In genomic region chr8:122112264-122112965, GRCm38 (mm10) we compare ENCODE assay signal across 9 mouse cellular contexts.
DNase-seq lines count a peak whose midpoint lies in the region; ATAC-seq and TF ChIP-seq lines count a peak whose summit lies in the region.
"Had no signal": no experiment of that assay in that cellular context is flagged by ENCODE, and none has a peak within 500 bp of the region (broad histone marks: within the 10 kb centered on the region; RNA-seq: fewer than 3 reads in every experiment).

No protein-coding gene starts in this region.

- no peak for ATAC-seq in liver, embryonic 12.5 days

- no peaks in the 10 kb centered on the region for H3K36me3 ChIP-seq in thymus, adult 2 months (ENCODE audit: control insufficient read depth, insufficient read depth, low read length)
- no peaks in the 10 kb centered on the region for H3K36me3 ChIP-seq in small intestine, adult 2 months (ENCODE audit: control insufficient read depth, insufficient read depth, low read length)
- H3K36me3 ChIP-seq in liver, embryonic 12.5 days, result no peaks in the 10 kb centered on the region
- H3K36me3 ChIP-seq: hindbrain, embryonic 15.5 days had no signal

- no peak for TF ChIP-seq POLR2A in thymus, adult 2 months (IDR thresholded peaks at IDR 0.05; ENCODE audit: control insufficient read depth, extremely low read depth, insufficient read depth, low read length, poor library complexity)
- no peak for TF ChIP-seq POLR2A in small intestine, adult 2 months (IDR thresholded peaks at IDR 0.05; ENCODE audit: low read depth, low read length)

- no peak overlapping the region for H3K4me2 ChIP-seq in liver, embryonic 12.5 days
- H3K4me2 ChIP-seq: hindbrain, embryonic 15.5 days had no signal

- no peak overlapping the region for H3K27ac ChIP-seq in thymus, adult 2 months (ENCODE audit: control insufficient read depth, insufficient read depth, low read length)
- peak overlapping the region; percentile 66 for H3K27ac ChIP-seq in small intestine, adult 2 months (ENCODE audit: insufficient read depth, low read depth, low read length)
- no peak overlapping the region for H3K27ac ChIP-seq in liver, embryonic 12.5 days
- H3K27ac ChIP-seq: hindbrain, embryonic 15.5 days had no signal

- no peak overlapping the region for H3K9ac ChIP-seq in liver, embryonic 12.5 days
- H3K9ac ChIP-seq: hindbrain, embryonic 15.5 days had no signal

- H3K4me1 ChIP-seq in thymus, adult 2 months (replicated peaks; ENCODE audit: control insufficient read depth, insufficient read depth, low read length), result peaks cover 19% of the 10 kb centered on the region
- H3K4me1 ChIP-seq in small intestine, adult 2 months (ENCODE audit: control insufficient read depth, insufficient read depth, insufficient read length, low read length), result peaks cover 2% of the 10 kb centered on the region; the same call in 1 of the 2 replicates
- peaks cover 11% of the 10 kb centered on the region; the same call in 1 of the 2 replicates for H3K4me1 ChIP-seq in liver, embryonic 12.5 days

- peak; percentile 22 to 27 for DNase-seq in adrenal gland, postnatal 36 days
- DNase-seq in adrenal gland, postnatal 25 days, result no peak
- peak; percentile 11 for DNase-seq in thymus, adult 2 months
- DNase-seq in thymus, adult 18-20 months, result no peak
- DNase-seq in kidney, postnatal 10 days, result peak; percentile 51
- no peak for DNase-seq in retina, embryonic 14.5 days (ENCODE audit: low spot score)

- H3K4me3 ChIP-seq in thymus, adult 2 months (ENCODE audit: control insufficient read depth, insufficient read depth, low read length), result no peak overlapping the region
- H3K4me3 ChIP-seq in small intestine, adult 2 months (ENCODE audit: low read depth, low read length), result no peak overlapping the region
- H3K4me3 ChIP-seq in liver, embryonic 12.5 days, result no peak overlapping the region
- H3K4me3 ChIP-seq: hindbrain, embryonic 15.5 days had no signal

- no peak for TF ChIP-seq CTCF in thymus, adult 2 months (IDR thresholded peaks at IDR 0.05; ENCODE audit: borderline replicate concordance, control insufficient read depth, extremely low read depth, insufficient read depth, low read length, poor library complexity)
- TF ChIP-seq CTCF in small intestine, adult 2 months (IDR thresholded peaks at IDR 0.05; ENCODE audit: extremely low read depth, insufficient read length, insufficient replicate concordance, low read depth, low read length), result no peak

- H3K27me3 ChIP-seq in thymus, adult 2 months (ENCODE audit: control insufficient read depth, insufficient read depth, low read length), result no peaks in the 10 kb centered on the region; the same call in 1 of the 2 replicates
- no peaks in the 10 kb centered on the region for H3K27me3 ChIP-seq in small intestine, adult 2 months (ENCODE audit: control insufficient read depth, insufficient read depth, low read length)
- H3K27me3 ChIP-seq in liver, embryonic 12.5 days (replicated peaks), result peaks cover 11% of the 10 kb centered on the region; the same call in 1 of the 2 replicates
- H3K27me3 ChIP-seq: hindbrain, embryonic 15.5 days had no signal

- WGBS in thymus, adult 2 months, result 14% methylated on average over 14 of the region's 14 CpGs
- 57% methylated on average over 14 of the region's 14 CpGs for WGBS in small intestine, adult 2 months
- WGBS in liver, embryonic 12.5 days (ENCODE audit: insufficient replicate concordance), result 20% methylated on average over 14 of the region's 14 CpGs

- no peaks in the 10 kb centered on the region for H3K9me3 ChIP-seq in liver, embryonic 12.5 days (replicated peaks)
- H3K9me3 ChIP-seq: hindbrain, embryonic 15.5 days had no signal

Comparison
In these comparisons a context has a peak if more than half of its experiments do, and no peak if none do; other contexts are left out.
1. DNase-seq: peak in adrenal gland, postnatal 36 days (2 of 2), thymus, adult 2 months (single experiment) and kidney, postnatal 10 days (single experiment); none in adrenal gland, postnatal 25 days (single experiment), thymus, adult 18-20 months (0 of 2) and retina, embryonic 14.5 days (single experiment).